In the genomic region with DNA sequence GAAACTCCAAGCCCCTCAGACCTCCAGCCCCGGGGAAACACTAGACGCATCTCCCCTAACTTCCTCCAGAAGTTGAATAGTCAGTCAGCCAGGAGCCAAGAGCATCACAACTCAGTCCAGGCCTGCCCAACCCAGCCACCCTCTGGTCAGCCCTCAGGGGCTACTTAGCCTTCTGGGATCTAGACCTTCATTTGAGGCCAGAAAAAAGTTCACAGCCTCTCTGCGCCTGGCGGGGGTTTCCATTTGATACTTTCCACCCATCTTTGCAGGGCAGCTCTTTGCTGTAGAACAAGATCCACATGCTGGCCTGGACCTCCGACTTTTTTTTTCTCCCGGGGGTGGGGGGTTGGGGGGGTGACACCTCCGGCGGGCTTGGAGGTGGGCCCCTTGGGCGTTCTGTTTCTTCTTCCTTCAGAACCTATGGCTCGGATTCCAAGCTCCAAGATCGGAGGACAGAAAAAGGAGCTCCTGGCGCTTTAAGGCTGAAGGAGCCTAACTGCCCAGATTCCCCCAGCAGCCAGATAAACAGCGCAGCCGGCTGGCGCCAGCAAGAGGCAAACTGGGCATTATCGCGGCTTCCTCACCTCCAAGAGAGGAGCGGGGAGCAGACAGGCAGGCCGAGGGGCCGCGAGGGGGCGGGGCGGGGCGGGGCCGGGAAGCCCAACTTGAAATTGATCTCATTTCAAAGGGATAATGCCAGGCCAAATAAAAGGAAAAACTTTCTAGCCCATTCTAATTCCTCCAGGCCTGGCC, we compare ENCODE assay signal across 8 mouse cellular contexts. TPM values are rescaled to one million over a fixed set of nuclear protein-coding genes. Genes with fewer than 3 reads are reported as not detected.
DNase-seq lines count a peak whose midpoint lies in the region; ATAC-seq and TF ChIP-seq lines count a peak whose summit lies in the region.

No protein-coding gene starts in this region.

- peak; percentile 42; the same call in 1 of the 2 replicates for ATAC-seq in hindbrain, postnatal 0 days
- peak; percentile 51; the same call in 1 of the 2 replicates for ATAC-seq in liver, embryonic 14.5 days (ENCODE audit: insufficient read depth)
- no peak for ATAC-seq in neural tube, embryonic 12.5 days (ENCODE audit: low FRiP score, low read depth)
- no peak for ATAC-seq in cerebellum, adult (ENCODE audit: insufficient number of reproducible peaks, low FRiP score, low TSS enrichment)

- DNase-seq in MEL (ENCODE audit: low read depth, low spot score) = peak; percentile 83
- DNase-seq in brain, embryonic 14.5 days (ENCODE audit: low read depth) = peak; percentile 91
- DNase-seq in gastrocnemius, postnatal 10 days = peak; percentile 42
- DNase-seq in hindbrain, postnatal 0 days (ENCODE audit: low spot score) = peak; percentile 80
- peak; percentile 65 to 73 (median 65) for DNase-seq in liver, embryonic 14.5 days (ENCODE audit: low read depth in 3 of 3, low spot score in 3 of 3)
- DNase-seq in frontal cortex, postnatal 14 days (ENCODE audit: low spot score in 2 of 2) = no peak

- H3K9ac ChIP-seq in MEL (ENCODE audit: control insufficient read depth, low read depth, low read length, poor library complexity, severe bottlenecking) = peak overlapping the region; percentile 61
- peak overlapping the region; percentile 22; the same call in 1 of the 2 replicates for H3K9ac ChIP-seq in hindbrain, postnatal 0 days (replicated peaks; ENCODE audit: low read length)
- H3K9ac ChIP-seq in liver, embryonic 14.5 days (replicated peaks) = peak overlapping the region; percentile 64
- peak overlapping the region; percentile 35; the same call in 1 of the 2 replicates for H3K9ac ChIP-seq in neural tube, embryonic 12.5 days

- H3K79me2 ChIP-seq in MEL (ENCODE audit: control insufficient read depth, insufficient read depth, low read length, poor library complexity) = no peaks in the 10 kb centered on the region

- peak overlapping the region; percentile 66 for H3K27ac ChIP-seq in MEL (ENCODE audit: control insufficient read depth, low read depth, low read length)
- H3K27ac ChIP-seq in hindbrain, postnatal 0 days = peak overlapping the region; percentile 16; the same call in 1 of the 2 replicates
- H3K27ac ChIP-seq in liver, embryonic 14.5 days = peak overlapping the region; percentile 86
- no peak overlapping the region for H3K27ac ChIP-seq in neural tube, embryonic 12.5 days

- peak overlapping the region; percentile 59 for H3K4me2 ChIP-seq in hindbrain, postnatal 0 days (ENCODE audit: low read depth, low read length)
- H3K4me2 ChIP-seq in liver, embryonic 14.5 days (ENCODE audit: low read depth) = peak overlapping the region; percentile 96
- H3K4me2 ChIP-seq in neural tube, embryonic 12.5 days (replicated peaks) = peak overlapping the region; percentile 95

- 0 out of 6 replicates have a peak, but pooled peaks of 1 of the 3 experiments have one; percentile 1 for TF ChIP-seq CTCF in MEL (IDR thresholded peaks at IDR 0.05 in 2 of 3, conservative IDR thresholded peaks at IDR 0.05 in 1 of 3; ENCODE audit: control insufficient read depth in 1 of 3, insufficient read depth in 1 of 3, low read depth in 2 of 3, low read length in 3 of 3, poor library complexity in 1 of 3, severe bottlenecking in 1 of 3)
- no peak for TF ChIP-seq CTCF in brain, embryonic 14.5 days (IDR thresholded peaks at IDR 0.05; ENCODE audit: borderline replicate concordance, extremely low read depth, insufficient read depth, insufficient read length)
- TF ChIP-seq CTCF in hindbrain, postnatal 0 days (IDR thresholded peaks at IDR 0.05; ENCODE audit: low read depth) = no peak
- peak; percentile 38; the same call in 1 of the 2 replicates for TF ChIP-seq CTCF in liver, embryonic 14.5 days (IDR thresholded peaks at IDR 0.05; ENCODE audit: low read depth)

- TF ChIP-seq EP300 in MEL (IDR thresholded peaks at IDR 0.05; ENCODE audit: low read depth in 1 of 2, low read length in 2 of 2) = peak; percentile 26 to 53; a peak in 1 of 4 replicates
- peak; percentile 8; the same call in 1 of the 2 replicates for TF ChIP-seq EP300 in liver, embryonic 14.5 days (IDR thresholded peaks at IDR 0.05; ENCODE audit: low read depth)

- H3K27me3 ChIP-seq in MEL (ENCODE audit: control insufficient read depth in 1 of 2, insufficient read depth in 2 of 2, low read length in 2 of 2) = no peaks in the 10 kb centered on the region
- peaks cover 15% of the 10 kb centered on the region; the same call in 1 of the 2 replicates for H3K27me3 ChIP-seq in hindbrain, postnatal 0 days (ENCODE audit: insufficient read depth, low read length)
- peaks cover 34% of the 10 kb centered on the region for H3K27me3 ChIP-seq in liver, embryonic 14.5 days (ENCODE audit: control insufficient read depth, insufficient read depth, low read length)
- H3K27me3 ChIP-seq in neural tube, embryonic 12.5 days (replicated peaks) = peaks cover 5% of the 10 kb centered on the region; the same call in 1 of the 2 replicates

- H3K4me1 ChIP-seq in MEL (ENCODE audit: control insufficient read depth in 1 of 2, insufficient read depth in 2 of 2, low read length in 2 of 2) = peaks cover 2 to 10% of the 10 kb centered on the region in 2 experiments; a peak in 2 of 4 replicates
- peaks cover 5% of the 10 kb centered on the region; the same call in 1 of the 2 replicates for H3K4me1 ChIP-seq in hindbrain, postnatal 0 days (ENCODE audit: insufficient read depth, low read length)
- peaks cover 20 to 30% of the 10 kb centered on the region in 2 experiments for H3K4me1 ChIP-seq in liver, embryonic 14.5 days (replicated peaks; ENCODE audit: control insufficient read depth in 2 of 2, insufficient read depth in 2 of 2, low read length in 1 of 2)
- peaks cover 47% of the 10 kb centered on the region for H3K4me1 ChIP-seq in neural tube, embryonic 12.5 days

- TF ChIP-seq RAD21 in MEL (IDR thresholded peaks at IDR 0.05; ENCODE audit: low read depth, low read length) = no peak

- H3K4me3 ChIP-seq in MEL (ENCODE audit: control insufficient read depth in 1 of 2, insufficient read depth in 1 of 2, low read depth in 2 of 2, low read length in 2 of 2) = peak overlapping the region; percentile 42 to 65
- H3K4me3 ChIP-seq in hindbrain, postnatal 0 days (ENCODE audit: low read length) = peak overlapping the region; percentile 20
- H3K4me3 ChIP-seq in liver, embryonic 14.5 days (ENCODE audit: insufficient read depth in 1 of 2, low read depth in 2 of 2, low read length in 2 of 2) = peak overlapping the region; percentile 28 to 61; a peak in 3 of 4 replicates
- peak overlapping the region; percentile 16 for H3K4me3 ChIP-seq in neural tube, embryonic 12.5 days

- WGBS in hindbrain, postnatal 0 days = 3% methylated on average over 25 of the region's 25 CpGs
- WGBS in liver, embryonic 14.5 days (ENCODE audit: insufficient replicate concordance) = 3% methylated on average over 25 of the region's 25 CpGs
- WGBS in neural tube, embryonic 12.5 days = 4% methylated on average over 25 of the region's 25 CpGs

- no peak for TF ChIP-seq POLR2A in MEL (IDR thresholded peaks at IDR 0.05; ENCODE audit: control insufficient read depth in 1 of 2, insufficient read depth in 1 of 2, low read depth in 1 of 2, low read length in 2 of 2, poor library complexity in 1 of 2)
- no peak for TF ChIP-seq POLR2A in brain, embryonic 14.5 days (IDR thresholded peaks at IDR 0.05; ENCODE audit: borderline replicate concordance, extremely low read depth, insufficient read depth, insufficient read length, poor library complexity, severe bottlenecking)

- peaks cover 0 to 9% of the 10 kb centered on the region in 2 experiments; a peak in 2 of 4 replicates for H3K36me3 ChIP-seq in MEL (ENCODE audit: control insufficient read depth in 1 of 2, insufficient read depth in 2 of 2, low read length in 2 of 2)
- no peaks in the 10 kb centered on the region for H3K36me3 ChIP-seq in hindbrain, postnatal 0 days (ENCODE audit: insufficient read depth, low read length)
- no peaks in the 10 kb centered on the region; the same call in 1 of the 2 replicates for H3K36me3 ChIP-seq in liver, embryonic 14.5 days (replicated peaks; ENCODE audit: control insufficient read depth, insufficient read depth, low read depth)
- peaks cover 11% of the 10 kb centered on the region for H3K36me3 ChIP-seq in neural tube, embryonic 12.5 days

- no peaks in the 10 kb centered on the region for H3K9me3 ChIP-seq in MEL (replicated peaks; ENCODE audit: insufficient read depth, low read length)
- no peaks in the 10 kb centered on the region for H3K9me3 ChIP-seq in hindbrain, postnatal 0 days (ENCODE audit: low read length)
- H3K9me3 ChIP-seq in liver, embryonic 14.5 days (ENCODE audit: control insufficient read depth, low read length) = no peaks in the 10 kb centered on the region
- H3K9me3 ChIP-seq in neural tube, embryonic 12.5 days = peaks cover 3% of the 10 kb centered on the region; the same call in 1 of the 2 replicates

TF ChIP-seq in MEL, 35 proteins besides CTCF, POLR2A, EP300 and RAD21 (continues in another document):
- peak; percentile 40; the same call in 1 of the 2 replicates for TF ChIP-seq HCFC1 (IDR thresholded peaks at IDR 0.05; ENCODE audit: low read depth, low read length)
- TF ChIP-seq NRF1 (IDR thresholded peaks at IDR 0.05; ENCODE audit: insufficient read depth, low read depth, low read length, poor library complexity, severe bottlenecking) = peak; percentile 28; the same call in 1 of the 2 replicates
- no peak for TF ChIP-seq JUND (IDR thresholded peaks at IDR 0.05; ENCODE audit: low read depth, low read length)
- TF ChIP-seq USF2 (IDR thresholded peaks at IDR 0.05; ENCODE audit: borderline replicate concordance in 1 of 2, insufficient read depth in 1 of 2, low read depth in 1 of 2, low read length in 2 of 2) = no peak
- 0 out of 2 replicates have a peak, but pooled peaks have one; percentile 17 for TF ChIP-seq TBP (IDR thresholded peaks at IDR 0.05; ENCODE audit: low read depth, low read length)
- TF ChIP-seq GATA1 (IDR thresholded peaks at IDR 0.05; ENCODE audit: low read depth, low read length) = peak; percentile 44; the same call in 1 of the 2 replicates
- no peak for TF ChIP-seq ZMIZ1 (IDR thresholded peaks at IDR 0.05; ENCODE audit: low read depth, low read length)
- TF ChIP-seq SIN3A (IDR thresholded peaks at IDR 0.05; ENCODE audit: low read length) = peak; percentile 85
- TF ChIP-seq RCOR1 (IDR thresholded peaks at IDR 0.05; ENCODE audit: low read depth, low read length) = peak; percentile 68
- no peak for TF ChIP-seq MYC (IDR thresholded peaks at IDR 0.05; ENCODE audit: low read depth, low read length)

RNA-seq across cellular contexts. Expression of gene Smad6, which starts 5.0 kb away (rescaled TPM):
- total RNA-seq in MEL (2012; rRNA removed) = 2.1 and 2.2 TPM in 2 replicates
- polyA plus RNA-seq in MEL (2012; ENCODE audit: insufficient read depth in 1 of 2, insufficient read length in 2 of 2, low read depth in 1 of 2, low replicate concordance in 2 of 2, missing spikeins in 1 of 2) = 1 to 10 TPM in 1 of 2 experiments, not detected in 1; 3.9 TPM
- polyA plus RNA-seq in brain, embryonic 14.5 days (2012; rRNA removed) = 4.9 and 6.1 TPM in 2 replicates
- 1 to 10 TPM; 3.0 to 4.6 TPM for total RNA-seq in gastrocnemius, postnatal 10 days (2021)
- total RNA-seq in hindbrain, postnatal 0 days (2014; rRNA removed) = 11.9 and 13.2 TPM in 2 replicates
- polyA plus RNA-seq in hindbrain, postnatal 0 days (2015; fragmentation: Nextera tagmentation; extraction: Ambion mirVana) = 1.3 and 1.7 TPM in 2 replicates
- 3.9 and 5.2 TPM in 2 replicates for polyA plus RNA-seq in liver, embryonic 14.5 days (2012; rRNA removed)
- polyA plus RNA-seq in liver, embryonic 14.5 days (2014; fragmentation: Nextera tagmentation; extraction: Ambion mirVana) = 1.8 and 2.1 TPM in 2 replicates
- 11.0 and 11.1 TPM in 2 replicates for polyA plus RNA-seq in neural tube, embryonic 12.5 days (2016; fragmentation: Nextera tagmentation; extraction: Ambion mirVana)

Comparison
In these comparisons a context has a peak if more than half of its experiments do, and no peak if none do; other contexts are left out.
1. DNase-seq: peak in MEL (single experiment), brain, embryonic 14.5 days (single experiment), gastrocnemius, postnatal 10 days (single experiment), hindbrain, postnatal 0 days (single experiment) and liver, embryonic 14.5 days (3 of 3); none in frontal cortex, postnatal 14 days (0 of 2).
2. ATAC-seq: peak in hindbrain, postnatal 0 days (single experiment) and liver, embryonic 14.5 days (single experiment); none in neural tube, embryonic 12.5 days (single experiment) and cerebellum, adult (single experiment).
3. Peak in every context shown above with its lines, with median percentiles within 50 percentile points of each other: H3K4me3 ChIP-seq, H3K9ac ChIP-seq and H3K4me2 ChIP-seq.